Mouse (Mus musculus): ENCODE measurements at regions not wholly inside any gene's neighbourhood (a gene's known extent, or its start where the extent isn't known, plus 50 kb on each side); places are given as distances from the start of the nearest gene placed in this dataset.
"Not testable (repeated sequence)": the region's sequence is repeated elsewhere in the genome, so short reads cannot be mapped to it uniquely, and the experiment has no call there.

DNA sequence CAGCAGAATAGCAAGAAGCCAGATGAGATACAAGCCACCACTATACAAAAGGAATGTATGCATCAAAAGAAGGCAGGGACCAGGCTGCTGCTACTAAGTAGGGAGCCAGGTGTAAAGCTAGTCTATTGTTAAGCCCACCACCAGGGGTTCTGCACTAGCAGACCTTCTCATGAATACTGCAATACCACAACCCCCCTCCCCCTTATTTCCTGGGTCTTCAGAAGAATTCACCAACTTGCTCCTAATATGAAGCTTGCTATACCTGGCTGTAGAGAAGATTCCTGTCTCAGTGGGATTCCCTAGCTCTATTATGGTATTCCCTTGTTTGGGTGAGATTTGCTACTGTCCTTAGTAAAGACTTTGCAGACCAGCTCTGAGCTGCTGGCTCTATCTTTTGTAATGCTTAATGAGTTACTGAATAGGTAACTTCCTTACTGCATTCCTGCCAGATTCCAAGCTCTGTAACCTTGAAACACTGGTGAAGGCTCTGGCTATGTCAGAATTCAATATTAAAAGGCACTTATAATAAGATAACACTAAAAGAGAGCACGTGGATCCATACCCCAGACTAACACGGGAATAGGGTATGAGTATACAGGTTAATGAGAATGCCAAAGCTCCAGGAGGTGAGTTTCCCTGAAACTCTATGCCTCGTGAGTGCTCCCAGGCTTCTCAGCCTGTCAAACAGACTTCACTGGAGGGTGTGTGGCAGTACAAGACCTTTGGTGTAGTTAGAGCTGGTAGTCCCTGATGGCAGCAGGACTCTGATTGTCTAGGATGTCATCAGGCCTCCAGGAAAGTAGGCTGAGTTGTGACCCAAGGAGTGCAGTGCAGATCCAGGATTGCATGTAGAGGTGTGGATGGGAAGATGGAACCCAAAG is 455.5 kb downstream of the Plxdc2 start:
- DNase-seq = not testable (repeated sequence)

DNA sequence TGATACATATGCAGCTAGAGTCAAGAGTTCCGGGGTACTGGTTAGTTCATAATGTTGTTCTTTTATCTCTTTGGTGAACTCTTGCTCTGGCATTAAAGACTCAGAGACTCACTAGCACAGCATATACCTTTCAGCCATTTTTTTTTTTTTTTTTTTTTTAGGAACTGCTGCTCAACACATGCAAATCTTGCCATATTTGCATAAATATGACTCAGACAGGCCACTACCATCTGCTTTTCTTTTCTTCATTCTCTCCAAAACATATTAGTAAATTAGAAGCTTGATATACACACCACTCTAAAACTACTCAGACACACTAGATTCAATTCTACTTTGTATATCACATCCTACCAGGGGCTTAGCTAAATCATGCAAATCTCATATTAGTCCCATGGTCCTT is 464.3 kb downstream of the Plxdc2 start:
- DNase-seq = no peak

DNA sequence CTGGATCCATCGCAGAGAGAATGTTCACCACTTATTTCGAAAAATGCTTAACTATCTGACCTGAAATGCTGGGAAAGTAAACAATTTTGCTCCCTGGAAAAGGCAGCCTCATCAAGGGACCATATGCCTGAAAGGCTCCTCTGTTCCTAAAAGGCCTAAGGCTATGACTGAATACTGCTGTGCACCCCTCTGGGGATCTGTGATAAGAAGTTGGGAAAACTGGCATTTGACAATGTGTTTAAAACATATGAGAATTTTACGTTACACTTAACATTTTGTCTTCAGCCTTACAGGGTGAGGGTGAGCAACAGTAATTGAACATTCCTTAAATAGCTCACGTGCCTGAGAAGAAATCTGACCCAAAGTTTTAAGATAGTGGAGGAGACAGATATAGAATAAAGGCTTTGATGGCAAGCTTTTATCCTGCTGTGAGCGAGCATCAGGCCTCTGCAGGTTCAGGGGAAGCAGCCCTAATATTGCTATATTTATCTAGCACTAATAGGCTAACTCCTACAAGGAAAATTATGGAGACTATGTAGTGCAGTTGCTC is 468.7 kb downstream of the Plxdc2 start:
- DNase-seq = no peak

DNA sequence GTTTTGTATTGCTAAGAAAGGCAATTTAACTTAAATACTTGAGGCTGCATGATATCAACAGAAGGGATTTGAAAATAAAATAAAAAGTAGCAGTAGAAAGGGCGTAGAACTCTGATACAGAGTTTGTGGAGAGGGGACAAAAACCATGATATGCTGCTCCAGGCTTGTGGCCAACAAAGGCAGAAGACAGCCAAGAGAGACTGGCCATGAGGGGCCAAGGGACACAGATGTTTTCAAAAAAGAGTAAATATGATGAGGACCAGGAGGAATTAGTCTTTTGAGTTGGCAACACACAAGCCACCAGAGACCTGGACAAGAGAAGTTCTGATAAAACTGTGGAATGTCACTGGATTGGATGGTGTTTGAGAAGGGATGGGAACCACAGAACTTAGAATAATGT is 471.2 kb downstream of the Plxdc2 start:
- DNase-seq = peak; percentile 45

DNA sequence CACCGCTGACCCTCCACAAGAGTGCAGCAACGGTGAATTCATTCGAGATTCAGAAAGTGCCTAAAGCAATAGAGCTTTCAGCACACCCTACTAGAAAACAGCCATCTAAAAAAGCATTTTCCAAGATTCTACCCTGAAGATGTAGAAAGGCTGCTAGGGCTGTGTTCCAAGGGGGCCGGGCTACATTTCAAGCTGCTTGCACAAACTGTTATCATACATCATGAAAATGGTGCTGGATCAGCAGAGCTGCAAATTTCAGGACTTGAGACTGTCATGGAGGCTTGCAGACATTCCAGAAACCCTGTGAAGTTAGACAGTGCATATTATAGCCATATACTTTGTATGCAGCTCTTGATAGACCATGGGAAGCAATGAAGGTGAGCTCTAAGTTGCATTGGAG is 479.9 kb downstream of the Plxdc2 start:
- DNase-seq = peak; percentile 10

DNA sequence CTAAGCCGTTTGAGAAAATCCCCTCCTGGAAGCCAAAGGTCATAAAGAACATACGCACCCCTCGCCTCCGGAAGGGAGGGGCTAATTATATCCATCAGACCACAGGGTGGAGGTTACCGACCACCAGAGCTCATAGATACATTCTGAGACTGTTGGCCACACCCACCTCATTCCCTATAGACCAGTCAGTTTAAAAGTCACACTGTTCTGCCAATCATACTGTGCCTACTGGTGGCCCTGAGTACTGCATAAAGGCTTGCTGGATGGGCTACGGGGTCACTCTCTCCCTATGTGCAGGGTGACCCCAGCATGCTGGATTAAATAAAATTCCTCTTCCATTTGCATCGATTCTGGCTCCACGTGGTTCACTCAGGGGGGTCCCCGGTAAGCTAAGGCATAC is 482.6 kb downstream of the Plxdc2 start:
- no peak for DNase-seq

DNA sequence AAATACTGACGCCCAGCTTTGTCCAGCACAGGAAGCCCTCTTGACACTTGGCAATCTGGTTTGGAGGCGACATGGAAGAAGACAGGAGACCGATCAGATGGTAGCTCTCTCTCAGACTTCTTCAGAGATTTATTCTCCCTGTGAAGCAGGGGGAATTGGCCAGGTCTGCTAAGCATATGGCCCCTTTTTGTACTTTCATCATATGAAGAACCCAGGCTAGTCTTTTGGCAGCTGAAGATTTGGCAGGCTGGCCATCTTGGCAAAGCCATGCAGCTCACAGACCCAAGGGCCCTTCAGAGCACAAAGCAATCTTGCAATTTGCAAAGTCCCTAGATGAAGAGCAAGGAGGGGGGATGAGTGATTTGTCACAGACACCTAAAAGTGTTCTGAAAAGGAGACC is 493.8 kb downstream of the Plxdc2 start:
- DNase-seq = peak; percentile 60

DNA sequence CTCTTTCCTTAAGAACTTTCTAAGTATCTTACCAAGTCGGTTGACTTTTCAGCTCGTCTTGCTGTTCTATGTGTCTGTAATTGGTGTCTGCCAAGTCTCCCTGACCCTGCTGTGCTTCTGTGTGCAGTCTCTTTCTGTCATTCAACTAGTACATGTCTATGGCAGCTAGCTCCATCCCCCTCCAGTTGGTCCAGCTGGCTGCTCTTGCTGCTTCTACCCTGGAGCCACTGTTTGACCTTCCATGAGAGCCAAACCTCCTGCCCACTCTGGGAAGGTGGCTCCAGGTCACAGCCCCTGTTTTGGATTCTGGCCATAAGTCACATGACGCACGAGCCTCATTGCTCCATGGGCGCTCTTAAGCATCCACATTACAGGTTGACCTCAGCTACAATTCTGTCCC is 504.0 kb downstream of the Plxdc2 start:
- DNase-seq = no peak

DNA sequence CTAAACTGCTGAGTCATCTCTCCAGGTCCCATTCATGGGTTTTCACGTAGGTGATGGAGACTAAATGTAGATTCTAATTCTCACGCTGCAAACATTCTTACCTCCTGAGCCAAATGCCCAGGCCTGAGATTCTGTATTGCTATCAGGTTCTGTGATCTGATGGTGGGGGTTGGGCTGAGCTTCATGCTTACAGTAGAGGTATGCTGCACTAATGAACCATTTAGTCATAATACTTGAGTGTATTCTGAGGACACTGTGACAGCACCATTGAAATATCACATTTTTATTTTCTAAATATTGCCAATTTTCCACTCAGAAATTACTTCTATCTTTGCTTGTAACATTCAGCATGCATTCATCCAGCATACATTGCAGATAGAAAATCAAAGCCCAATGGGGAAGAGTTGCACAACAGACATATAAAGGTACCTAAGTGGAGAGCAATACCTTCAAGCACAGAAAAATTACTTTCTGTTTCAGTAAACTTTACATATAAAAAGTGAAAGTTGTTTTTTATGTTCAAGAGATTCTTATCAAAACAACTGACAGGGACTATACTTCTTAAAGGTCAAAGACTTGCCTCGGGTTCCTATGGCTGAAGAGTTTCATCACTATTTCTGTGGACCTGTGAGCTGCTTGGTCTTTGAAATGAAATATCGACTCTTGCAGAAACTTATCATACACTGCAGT is 510.2 kb downstream of the Plxdc2 start:
- DNase-seq = no peak

DNA sequence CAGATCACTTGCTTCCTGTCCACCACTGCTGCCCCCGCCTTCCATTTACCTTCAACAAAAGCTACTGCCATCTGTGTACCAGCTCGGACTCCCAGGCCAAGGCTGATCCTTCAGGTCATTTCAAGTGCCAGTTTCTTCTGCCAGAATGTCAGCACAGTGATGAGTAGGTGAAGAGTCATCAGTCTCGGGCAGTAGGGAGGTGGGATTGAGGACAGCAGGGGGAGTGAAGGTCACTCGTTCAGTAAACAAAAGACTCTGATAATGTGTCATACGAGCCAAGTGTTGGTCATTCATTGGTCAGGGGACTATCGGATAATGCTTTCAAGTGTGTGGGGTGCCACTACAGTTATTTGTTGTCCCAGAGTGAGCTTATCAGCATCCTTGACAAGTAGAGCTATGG is 536.3 kb downstream of the Plxdc2 start:
- peak; percentile 22 for DNase-seq

DNA sequence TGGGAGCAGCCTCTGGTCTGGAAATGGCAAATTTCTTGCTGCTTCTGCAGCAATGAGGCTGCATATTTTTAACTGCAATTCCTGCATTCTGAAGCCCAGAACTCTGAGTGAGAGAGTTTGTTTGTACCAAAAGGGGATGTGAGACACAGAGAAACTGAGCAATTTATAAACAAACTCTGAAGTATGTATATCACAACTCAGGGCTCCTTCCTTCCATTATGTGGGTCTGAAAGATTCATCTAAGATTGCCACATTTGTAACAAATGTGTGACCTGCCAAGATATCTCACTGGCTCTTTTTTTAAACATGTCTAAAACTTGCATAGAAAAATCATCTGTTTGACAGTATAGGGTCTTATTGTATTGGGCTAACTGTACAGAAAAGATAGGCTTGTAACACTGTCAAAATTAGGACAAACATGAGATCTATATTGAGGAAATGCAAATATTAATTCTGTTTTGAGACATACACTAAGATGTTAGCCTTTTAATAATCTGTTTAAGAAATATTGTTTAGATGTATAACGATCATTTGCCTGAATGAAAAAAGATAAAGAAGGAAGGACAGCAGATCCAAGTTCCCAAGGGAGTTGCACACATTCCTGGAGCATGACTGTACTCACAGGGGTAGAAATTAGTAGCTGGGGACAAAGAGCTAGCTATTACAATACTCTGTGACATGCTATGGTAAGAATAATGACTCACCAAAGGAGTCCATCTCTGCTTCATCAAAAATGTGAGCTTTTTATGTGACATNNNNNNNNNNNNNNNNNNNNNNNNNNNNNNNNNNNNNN is 553.3 kb downstream of the Plxdc2 start:
- peak; percentile 12 for DNase-seq

DNA sequence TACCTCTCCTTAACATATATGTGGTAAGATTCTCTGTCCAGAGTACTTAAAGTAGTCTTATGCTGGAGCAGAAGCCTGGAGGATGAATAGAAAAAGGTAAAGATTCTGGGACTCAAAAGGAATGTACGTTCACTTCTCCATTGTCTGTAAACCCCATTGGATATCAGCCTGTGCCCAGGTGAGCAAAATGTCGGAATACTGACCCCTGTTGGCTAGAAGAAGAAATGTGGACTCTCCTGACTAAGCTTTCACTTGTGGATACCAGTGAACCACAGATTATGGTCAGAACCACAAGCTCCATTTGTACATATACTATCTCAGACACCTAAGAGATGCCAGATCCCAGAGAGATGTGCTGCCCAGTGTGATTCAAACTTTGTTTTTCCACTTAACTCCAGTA is 558.5 kb downstream of the Plxdc2 start:
- peak; percentile 6 for DNase-seq

DNA sequence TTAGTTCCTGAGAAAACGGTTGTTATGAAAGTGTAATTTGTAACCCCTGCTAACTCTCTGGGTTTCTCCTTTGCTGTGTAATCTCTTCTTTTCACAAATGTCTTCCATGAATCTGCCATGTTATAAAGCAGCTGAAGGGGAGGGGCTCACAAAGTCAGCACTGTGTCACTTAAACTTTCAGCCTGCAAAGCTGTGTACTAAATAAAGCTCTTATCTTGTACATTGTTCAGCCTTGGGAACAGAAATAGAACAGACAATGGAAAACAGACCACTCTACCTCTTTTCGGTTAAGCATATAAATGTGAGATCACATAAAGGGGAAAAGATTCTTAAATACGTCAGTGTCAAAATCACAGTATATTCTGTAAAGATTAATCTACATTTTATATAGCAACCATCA is 573.9 kb downstream of the Plxdc2 start:
- DNase-seq = no peak

DNA sequence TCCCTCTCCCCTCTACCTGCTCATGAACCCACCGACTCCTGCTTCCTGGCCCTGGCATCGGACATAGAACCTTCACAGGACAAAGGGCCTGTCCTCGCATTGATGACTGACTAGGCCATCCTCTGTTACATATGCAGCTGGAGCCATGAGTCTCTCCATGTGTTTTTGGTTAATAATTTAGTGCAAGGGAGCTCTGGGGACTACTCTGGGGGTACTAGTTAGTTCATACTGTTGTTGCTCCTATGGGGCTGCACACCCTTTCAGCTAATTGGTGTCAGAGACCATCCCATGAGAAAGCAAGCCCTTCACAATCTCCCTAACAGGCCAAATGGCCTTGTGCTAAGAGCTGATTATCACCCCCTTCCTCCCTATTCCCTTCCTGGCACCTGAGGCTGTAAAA is 603.3 kb downstream of the Plxdc2 start:
- DNase-seq = no peak

DNA sequence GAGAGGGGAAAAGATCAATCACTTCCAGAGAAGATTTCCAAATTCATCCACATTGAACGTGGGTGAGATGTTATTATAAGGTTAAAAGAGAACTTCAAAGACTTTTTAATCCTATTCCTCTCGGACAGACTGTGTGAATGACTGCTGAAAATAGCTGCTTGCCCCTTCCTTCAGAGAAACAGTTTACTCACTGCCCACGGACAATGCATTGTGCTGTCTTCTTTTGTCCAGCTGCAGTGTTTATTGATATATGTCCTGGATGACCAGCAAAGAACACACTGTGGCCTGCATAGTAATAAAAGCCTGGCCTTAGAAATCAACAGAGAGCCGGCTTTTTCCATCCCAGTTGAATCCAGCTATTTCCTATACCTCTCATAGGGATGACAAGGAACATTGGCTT is 621.3 kb downstream of the Plxdc2 start:
- no peak for DNase-seq

DNA sequence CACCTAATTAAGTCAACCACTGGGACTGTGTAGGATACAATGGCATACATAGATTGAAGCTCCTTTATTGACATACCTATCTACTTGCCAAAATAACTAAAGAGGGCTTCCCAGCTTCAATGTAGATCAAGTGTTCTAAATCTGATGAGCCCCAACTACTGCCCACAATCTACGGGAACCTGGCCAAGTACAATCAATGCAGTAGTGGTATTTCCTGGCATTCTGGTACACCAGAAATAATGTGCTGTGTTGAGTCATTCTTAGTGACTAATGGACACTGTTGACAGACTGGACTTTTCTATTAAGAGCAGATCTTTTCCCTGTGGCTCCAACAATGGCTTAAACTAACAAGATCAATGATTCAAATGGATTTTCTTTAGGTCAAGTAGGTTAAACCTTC is 626.7 kb downstream of the Plxdc2 start:
- no peak for DNase-seq

DNA sequence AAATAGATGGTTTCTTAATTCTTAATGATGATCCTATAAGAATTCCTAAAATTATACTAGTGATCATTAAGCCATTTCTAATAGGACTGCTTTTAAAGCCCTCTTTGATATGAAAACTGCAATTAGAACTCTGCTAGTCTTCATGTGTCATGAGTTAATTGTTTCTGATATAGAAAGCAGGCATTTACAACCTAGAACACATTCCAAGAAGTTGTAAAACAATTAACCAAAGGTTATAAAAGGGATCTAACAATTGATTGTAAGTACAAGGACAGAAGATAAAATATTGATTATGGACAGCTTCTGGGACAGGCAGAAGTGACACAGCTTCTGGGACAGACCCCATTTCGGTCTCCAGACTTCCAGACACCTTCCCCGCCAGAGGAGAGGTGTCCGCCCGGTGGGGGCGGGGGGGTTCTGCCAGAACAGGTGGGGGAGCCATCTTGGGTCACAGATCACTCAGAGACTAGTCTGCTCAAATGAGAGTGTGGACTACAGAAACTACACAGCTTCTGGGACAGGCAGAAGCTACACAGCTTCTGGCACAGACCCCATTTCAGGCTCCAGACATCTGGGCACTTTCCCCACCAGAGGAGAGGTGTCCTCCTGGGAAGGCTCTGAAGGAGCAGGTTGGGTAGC is 627.6 kb downstream of the Plxdc2 start:
- DNase-seq = no peak

Small RNA genes lying in the stretch of these regions (microRNA-seq; reads per million reads assigned to microRNA genes)
- 0 reads per million in 2 experiments for gene Gm24933

Data from heart, postnatal 4 days (tissue).